Mouse (Mus musculus): ENCODE data around the gene Nnat.

Nnat gene

GRCm38 (mm10) chr2:157607542-157608236 is 47.8 kb downstream of the Nnat start:
- DNase-seq, result no peak

DNA sequence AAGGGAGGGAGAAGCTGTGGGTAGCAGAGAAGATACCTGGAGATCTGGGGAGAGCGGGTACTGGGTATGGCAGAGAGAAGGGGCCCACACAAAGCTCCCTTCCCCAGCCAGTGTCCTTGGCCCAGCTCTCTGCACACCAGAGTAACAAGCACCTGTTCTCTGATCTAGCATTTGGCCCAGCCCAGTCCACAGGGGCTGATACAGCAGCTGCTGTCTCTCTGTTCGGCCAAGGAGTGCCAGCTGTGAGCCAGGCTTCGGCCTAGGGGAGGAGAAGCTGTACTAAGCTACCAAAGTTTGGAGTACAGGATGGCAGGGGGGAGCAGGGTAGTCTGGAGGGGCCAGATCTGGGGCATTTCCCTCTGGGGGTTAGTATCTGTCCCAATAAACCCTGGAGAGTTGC is 51.9 kb downstream of the Nnat start:
- DNase-seq, result no peak
